Mouse (Mus musculus) frontal cortex, adult 2 months (tissue): Measurements from ENCODE around the gene ccdc198. TPM values are rescaled to one million over a fixed set of nuclear protein-coding genes. Genes with fewer than 3 reads are reported as not detected.
"Not testable (repeated sequence)": the region's sequence is repeated elsewhere in the genome, so short reads cannot be mapped to it uniquely, and the experiment has no call there.

ENCODE experiments used
- DNase-seq, 2 experiments: peaks; one replicate each; pipeline ENCODE4 v3.0.0; 2022; ENCODE audit warnings: low spot score in 1 of 2; ENCODE audit errors: extremely low spot score in 1 of 2
- polyA plus RNA-seq: library from polyadenylated mRNA; depleted of rRNA; stranded (reverse); fragments of >200 nt; gene quantifications from 2 replicates; pipeline ENCODE4 v1.2.3, GENCODE M21; 2012; rRNA removed

The ccdc198 gene
- polyA plus RNA-seq: 0.12 TPM in 1 of 2 replicates, not detected in the other

GRCm38 (mm10) chr14:49245126-49245714, at the start of gene ccdc198:
Gene ccdc198 (minus strand): TSS chr14:49245474.
- no peak for DNase-seq

- no peak for DNase-seq
Measured at GRCm38 (mm10) chr14:49293802-49294449, 48.7 kb upstream of the ccdc198 start.

GRCm38 (mm10) chr14:49290029-49290745, 44.9 kb upstream of the ccdc198 start:
- no peak for DNase-seq

- peak; percentile 24 to 74 for DNase-seq
Measured at GRCm38 (mm10) chr14:49283784-49284655, 38.7 kb upstream of the ccdc198 start.

- DNase-seq: no peak
Measured at GRCm38 (mm10) chr14:49278880-49279279, 33.6 kb upstream of the ccdc198 start.

GRCm38 (mm10) chr14:49278479-49278878, 33.2 kb upstream of the ccdc198 start:
- DNase-seq: not testable (repeated sequence)

GRCm38 (mm10) chr14:49277642-49278041, 32.4 kb upstream of the ccdc198 start:
- no peak for DNase-seq

GRCm38 (mm10) chr14:49275376-49275775, 30.1 kb upstream of the ccdc198 start:
- no peak for DNase-seq

- DNase-seq: no peak
Measured at GRCm38 (mm10) chr14:49265286-49266002, 20.2 kb upstream of the ccdc198 start.

- peak in 1 of 2 experiments; percentile 34 for DNase-seq
Measured at GRCm38 (mm10) chr14:49241522-49241921, 3.8 kb downstream of the ccdc198 start.

GRCm38 (mm10) chr14:49238206-49238605, 7.1 kb downstream of the ccdc198 start:
- peak; percentile 43 to 81 for DNase-seq

GRCm38 (mm10) chr14:49234788-49235515, 10.3 kb downstream of the ccdc198 start:
- DNase-seq: peak in 1 of 2 experiments; percentile 56

- DNase-seq: no peak
Measured at GRCm38 (mm10) chr14:49231845-49232244, 13.4 kb downstream of the ccdc198 start.

- no peak for DNase-seq
Measured at GRCm38 (mm10) chr14:49226986-49227385, 18.3 kb downstream of the ccdc198 start.

- no peak for DNase-seq
Measured at GRCm38 (mm10) chr14:49226471-49226870, 18.8 kb downstream of the ccdc198 start.

- DNase-seq: no peak
Measured at GRCm38 (mm10) chr14:49221771-49222170, 23.5 kb downstream of the ccdc198 start.

GRCm38 (mm10) chr14:49219466-49220022, 25.7 kb downstream of the ccdc198 start:
- DNase-seq: not testable (repeated sequence)

GRCm38 (mm10) chr14:49218677-49219076, 26.6 kb downstream of the ccdc198 start:
- DNase-seq: no peak

GRCm38 (mm10) chr14:49210215-49210614, 35.1 kb downstream of the ccdc198 start:
- DNase-seq: not testable (repeated sequence)
